Mouse (Mus musculus): ENCODE measurements at regions not wholly inside any gene's neighbourhood (a gene's known extent, or its start where the extent isn't known, plus 50 kb on each side); places are given as distances from the start of the nearest gene placed in this dataset.
A peak's percentile ranks its signal among the peaks of the same experiment; 100 is the strongest.

- peak; percentile 53 to 64 for DNase-seq (ENCODE audit: low spot score in 2 of 2)
Observed at GRCm38 (mm10) chr12:27604061-27604679, 261.8 kb upstream of the Sox11 start.

- peak; percentile 63 to 76 for DNase-seq (ENCODE audit: low spot score in 2 of 2)
Observed at GRCm38 (mm10) chr12:27599149-27599548, 256.8 kb upstream of the Sox11 start.

- no peak for DNase-seq (ENCODE audit: low spot score in 2 of 2)
Observed at GRCm38 (mm10) chr12:27597878-27598277, 255.5 kb upstream of the Sox11 start.

- no peak for DNase-seq (ENCODE audit: low spot score in 2 of 2)
Observed at GRCm38 (mm10) chr12:27597322-27597721, 254.9 kb upstream of the Sox11 start.

- no peak for DNase-seq (ENCODE audit: low spot score in 2 of 2)
Observed at GRCm38 (mm10) chr12:27595576-27595975, 253.2 kb upstream of the Sox11 start.

GRCm38 (mm10) chr12:27593436-27593835, 251.1 kb upstream of the Sox11 start:
- no peak for DNase-seq (ENCODE audit: low spot score in 2 of 2)

GRCm38 (mm10) chr12:27576109-27576700, 233.8 kb upstream of the Sox11 start:
- no peak for DNase-seq (ENCODE audit: low spot score in 2 of 2)

- DNase-seq (ENCODE audit: low spot score in 2 of 2) = peak in 1 of 2 experiments; percentile 26
Observed at GRCm38 (mm10) chr12:27575629-27576028, 233.3 kb upstream of the Sox11 start.

GRCm38 (mm10) chr12:27567250-27567649, 224.9 kb upstream of the Sox11 start:
- no peak for DNase-seq (ENCODE audit: low spot score in 2 of 2)

GRCm38 (mm10) chr12:27565965-27566507, 223.7 kb upstream of the Sox11 start:
- peak in 1 of 2 experiments; percentile 25 for DNase-seq (ENCODE audit: low spot score in 2 of 2)

GRCm38 (mm10) chr12:27564641-27565306, 222.4 kb upstream of the Sox11 start:
- no peak for DNase-seq (ENCODE audit: low spot score in 2 of 2)

- DNase-seq (ENCODE audit: low spot score in 2 of 2) = no peak
Observed at GRCm38 (mm10) chr12:27563900-27564299, 221.5 kb upstream of the Sox11 start.

GRCm38 (mm10) chr12:27552809-27553208, 210.4 kb upstream of the Sox11 start:
- DNase-seq (ENCODE audit: low spot score in 2 of 2) = no peak

GRCm38 (mm10) chr12:27538210-27538609, 195.8 kb upstream of the Sox11 start:
- no peak for DNase-seq (ENCODE audit: low spot score in 2 of 2)

- DNase-seq (ENCODE audit: low spot score in 2 of 2) = no peak
Observed at GRCm38 (mm10) chr12:27537507-27537906, 195.1 kb upstream of the Sox11 start.

GRCm38 (mm10) chr12:27537017-27537416, 194.6 kb upstream of the Sox11 start:
- DNase-seq (ENCODE audit: low spot score in 2 of 2) = no peak

- DNase-seq (ENCODE audit: low spot score in 2 of 2) = no peak
Observed at GRCm38 (mm10) chr12:27525604-27526003, 183.2 kb upstream of the Sox11 start.

- no peak for DNase-seq (ENCODE audit: low spot score in 2 of 2)
Observed at GRCm38 (mm10) chr12:27513253-27513652, 170.9 kb upstream of the Sox11 start.

GRCm38 (mm10) chr12:27508226-27508560, 165.8 kb upstream of the Sox11 start:
- no peak for DNase-seq (ENCODE audit: low spot score in 2 of 2)

GRCm38 (mm10) chr12:27507523-27508225, 165.3 kb upstream of the Sox11 start:
- DNase-seq (ENCODE audit: low spot score in 2 of 2) = no peak

GRCm38 (mm10) chr12:27502716-27503486, 160.5 kb upstream of the Sox11 start:
- no peak for DNase-seq (ENCODE audit: low spot score in 2 of 2)

GRCm38 (mm10) chr12:27500516-27500915, 158.1 kb upstream of the Sox11 start:
- DNase-seq (ENCODE audit: low spot score in 2 of 2) = no peak

All from right cerebral cortex, postnatal 10 days (tissue).